Mouse (Mus musculus) embryo, embryonic 10.5 days (tissue): ENCODE measurements around the gene Gm49486.
A peak's percentile ranks its signal among the peaks of the same experiment; 100 is the strongest.
"Not testable (repeated sequence)": the region's sequence is repeated elsewhere in the genome, so short reads cannot be mapped to it uniquely, and the experiment has no call there.

Source experiments
- DNase-seq: peaks from one replicate; pipeline ENCODE4 v3.0.0-alpha.2; 2015; ENCODE audit warnings: low spot score

The Gm49486 gene

DNA sequence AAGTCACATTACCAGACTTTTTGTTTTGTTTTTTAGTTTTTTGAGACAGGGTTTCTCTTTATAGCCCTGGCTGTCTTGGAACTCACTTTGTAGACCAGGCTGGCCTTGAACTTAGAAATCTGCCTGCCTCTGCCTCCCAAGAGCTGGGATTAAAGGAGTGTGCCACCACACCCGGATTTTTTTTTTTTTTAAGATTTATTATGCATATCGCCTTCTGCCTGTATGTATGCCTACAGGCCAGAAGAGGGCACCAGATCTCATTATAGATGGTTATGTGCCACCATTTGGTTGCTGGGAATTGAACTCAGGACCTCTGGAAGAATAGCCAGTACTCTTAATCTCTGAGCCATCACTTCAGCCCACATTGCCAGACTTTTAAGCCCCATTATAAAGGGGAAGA lies 3.4 kb upstream of the Gm49486 start:
- DNase-seq = not testable (repeated sequence)

GRCm38 (mm10) chr15:79235268-79235667 lies 6.1 kb downstream of the Gm49486 start:
- DNase-seq = no peak

GRCm38 (mm10) chr15:79238036-79238435 lies 8.8 kb downstream of the Gm49486 start:
- DNase-seq = no peak

DNA sequence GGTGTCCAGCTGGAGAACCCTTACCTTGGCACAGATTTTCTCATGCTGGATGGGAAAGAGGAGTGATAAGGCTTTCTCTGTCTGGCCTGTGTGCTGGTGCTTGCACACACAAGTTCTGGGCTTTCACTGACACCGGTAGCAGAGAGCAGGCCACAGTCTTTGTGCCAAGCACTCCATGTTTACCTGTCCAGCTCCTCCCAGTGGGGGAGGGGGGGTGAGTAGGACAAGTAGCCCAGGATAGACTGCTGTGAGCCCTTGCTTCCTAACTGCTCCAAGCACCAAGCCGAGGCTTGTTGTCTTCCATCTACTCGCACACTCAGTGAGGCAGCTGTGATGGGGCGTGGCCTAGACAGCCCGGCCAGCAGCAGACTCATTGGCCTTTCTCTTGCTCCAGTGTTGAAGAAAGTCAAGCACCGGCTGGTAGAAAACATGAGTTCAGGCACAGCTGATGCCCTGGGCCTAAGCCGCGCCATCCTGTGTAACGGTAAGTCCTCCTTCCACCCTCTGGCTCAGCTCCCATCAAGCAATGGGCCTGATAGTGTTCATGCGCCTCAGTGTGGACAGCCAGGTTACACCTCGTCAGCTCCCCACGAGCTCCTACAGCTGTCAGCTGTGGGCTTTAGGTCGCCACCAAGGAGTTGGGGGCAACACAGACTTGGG lies 13.5 kb downstream of the Gm49486 start:
- DNase-seq = no peak

GRCm38 (mm10) chr15:79243234-79244042 lies 14.2 kb downstream of the Gm49486 start:
- DNase-seq = peak; percentile 98

DNA sequence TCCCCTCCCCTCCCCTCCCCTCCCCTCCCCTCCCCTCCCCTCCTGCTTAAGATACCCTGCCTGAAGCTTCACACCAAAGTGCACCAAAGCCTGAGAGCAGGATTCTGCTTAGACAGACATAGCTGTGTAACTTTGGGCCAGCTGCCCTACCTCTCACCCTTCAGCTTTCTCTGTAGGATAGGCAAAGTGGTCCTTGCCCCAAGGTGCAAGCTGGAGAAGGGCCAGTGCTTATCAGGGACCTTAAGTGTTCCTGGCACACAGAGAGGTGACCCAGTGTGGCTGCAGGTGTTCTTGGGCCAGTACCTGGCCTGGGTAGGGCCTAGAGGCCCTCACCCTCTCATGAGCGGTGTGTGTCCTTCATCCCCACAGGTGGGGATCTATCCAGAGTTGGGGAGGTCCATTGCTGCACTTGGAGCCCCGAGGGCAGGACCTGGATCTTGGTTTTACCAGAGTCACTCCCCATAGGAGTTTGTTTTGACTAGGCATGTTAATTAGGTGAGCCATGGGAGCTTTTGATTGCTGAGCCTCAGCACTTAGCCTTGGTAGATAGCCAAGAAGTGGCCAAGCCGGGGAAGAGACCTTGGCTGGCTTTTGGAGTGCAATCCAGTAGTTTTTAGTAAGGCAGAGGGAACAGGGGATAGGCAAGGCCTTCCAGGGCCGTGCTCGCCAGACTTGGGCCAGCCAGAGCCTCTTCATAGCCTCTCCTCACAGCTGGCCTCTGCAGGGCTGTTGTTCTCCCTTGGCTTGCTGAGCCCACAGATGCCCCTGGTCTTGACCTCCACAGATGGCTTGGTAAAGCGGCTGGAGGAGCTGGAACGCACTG lies 15.1 kb downstream of the Gm49486 start:
- no peak for DNase-seq

DNA sequence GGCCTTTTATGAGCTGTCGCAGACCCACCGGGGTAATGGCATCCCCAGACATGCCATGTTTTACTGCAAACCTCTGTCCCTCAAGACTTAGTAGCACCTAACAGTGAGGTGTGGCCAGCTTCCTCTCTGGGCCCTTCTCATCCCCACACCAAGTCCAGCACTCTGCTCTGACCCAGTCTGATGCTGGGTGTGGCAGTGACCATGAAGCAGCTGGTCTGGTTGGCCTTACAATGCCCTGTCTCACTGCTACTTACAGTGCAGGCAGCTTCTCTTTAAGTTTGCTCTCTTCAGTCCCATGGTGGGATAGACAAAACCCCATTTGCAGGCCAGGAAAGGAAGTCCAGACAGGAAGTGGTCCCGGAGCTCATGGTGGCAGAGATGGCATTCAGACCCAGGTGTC lies 16.1 kb downstream of the Gm49486 start:
- no peak for DNase-seq

DNA sequence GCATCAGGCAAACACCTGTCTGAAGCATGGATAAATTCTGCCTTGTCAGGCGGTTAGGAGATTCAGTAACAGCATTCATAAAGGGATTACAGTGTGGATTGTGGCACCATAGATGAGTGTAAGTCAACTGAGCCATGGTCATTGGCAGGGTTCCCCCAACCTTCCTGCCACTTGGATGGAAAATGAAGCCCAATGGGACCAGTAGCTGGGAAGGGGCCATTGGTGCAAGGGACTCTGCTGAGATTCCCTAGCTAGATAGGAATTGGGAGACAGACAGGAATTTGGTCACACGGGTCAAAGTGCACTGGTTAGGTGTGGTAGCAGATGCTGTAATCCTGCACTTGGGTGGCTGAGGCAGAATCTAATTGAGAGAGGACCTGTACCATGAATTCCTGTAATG lies 21.0 kb downstream of the Gm49486 start:
- no peak for DNase-seq

DNA sequence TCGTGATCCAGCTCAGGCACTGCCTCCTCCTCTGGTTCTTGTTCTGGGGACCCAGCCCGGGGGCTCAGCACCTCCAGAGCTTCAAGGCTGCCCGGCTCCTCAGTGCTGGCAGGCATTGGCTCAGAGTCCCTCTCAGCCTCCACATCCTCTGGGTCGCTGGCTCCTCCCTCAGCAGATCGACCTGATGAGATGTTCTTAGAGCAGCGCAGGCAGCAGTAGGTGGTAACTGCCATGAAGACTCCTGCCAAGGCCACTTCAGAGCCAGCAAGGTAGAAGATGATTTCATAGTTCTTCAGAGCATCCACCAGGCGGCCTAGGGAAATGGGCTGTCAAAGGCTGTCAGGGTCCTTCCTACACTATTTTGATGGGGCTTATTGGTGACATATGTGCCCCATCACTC lies 22.0 kb downstream of the Gm49486 start:
- no peak for DNase-seq

- peak; percentile 36 for DNase-seq
Measured at GRCm38 (mm10) chr15:79251781-79252491, 22.7 kb downstream of the Gm49486 start.

DNA sequence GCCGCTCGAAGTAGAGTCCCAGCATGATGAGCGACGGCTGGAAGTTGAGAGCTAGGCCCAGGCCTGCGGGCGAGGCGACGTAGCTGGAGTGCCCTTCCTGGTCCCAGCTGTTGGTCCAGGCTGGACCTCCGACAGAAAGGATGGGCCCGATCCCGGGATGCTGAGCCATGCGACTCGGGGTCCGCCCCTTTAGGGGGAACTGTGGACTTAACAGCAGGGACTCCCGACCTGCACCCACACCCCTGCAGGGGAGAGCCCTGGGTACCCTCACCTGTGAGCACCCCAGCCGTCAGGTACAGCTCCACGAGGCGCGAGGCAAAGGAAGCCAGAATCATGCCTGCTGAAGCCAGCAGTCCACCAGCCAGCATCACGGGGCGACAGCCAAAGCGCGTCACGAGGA lies 23.4 kb downstream of the Gm49486 start:
- no peak for DNase-seq

- DNase-seq = no peak
Measured at GRCm38 (mm10) chr15:79254661-79255060, 25.5 kb downstream of the Gm49486 start, which contains the start of gene Slc16a8. Slc16a8 (minus strand) TSS chr15:79254761.

DNA sequence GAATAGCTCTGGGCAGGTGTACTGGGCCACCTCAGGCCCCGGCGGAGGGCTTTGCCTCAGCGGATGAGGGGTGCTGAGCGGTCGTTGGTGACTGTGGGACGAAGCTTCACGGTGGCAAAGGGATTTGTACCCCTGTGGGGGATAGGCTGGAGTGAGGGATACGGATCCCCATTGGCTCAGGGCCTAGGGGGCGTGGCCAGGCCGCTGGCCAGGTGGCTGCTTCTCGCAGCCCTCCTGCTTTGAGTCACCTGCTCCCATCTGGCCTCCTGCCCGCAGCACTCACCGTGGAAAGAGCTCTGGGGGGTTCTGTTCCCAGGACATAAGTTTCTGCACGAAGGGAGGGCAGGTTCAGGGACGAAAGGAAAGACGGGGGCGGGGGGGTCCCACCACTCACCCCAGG lies 29.3 kb downstream of the Gm49486 start:
- no peak for DNase-seq

GRCm38 (mm10) chr15:79261095-79261725 lies 32.0 kb downstream of the Gm49486 start:
- peak; percentile 62 for DNase-seq

- peak; percentile 45 for DNase-seq
Measured at GRCm38 (mm10) chr15:79261757-79262156, 32.6 kb downstream of the Gm49486 start.

- DNase-seq = peak; percentile 80
Measured at GRCm38 (mm10) chr15:79262375-79262774, 33.2 kb downstream of the Gm49486 start.

- DNase-seq = no peak
Measured at GRCm38 (mm10) chr15:79262786-79263309, 33.7 kb downstream of the Gm49486 start.

- no peak for DNase-seq
Measured at GRCm38 (mm10) chr15:79263726-79264125, 34.5 kb downstream of the Gm49486 start.

GRCm38 (mm10) chr15:79265384-79265783 lies 36.2 kb downstream of the Gm49486 start:
- no peak for DNase-seq

GRCm38 (mm10) chr15:79268521-79268920 lies 39.3 kb downstream of the Gm49486 start:
- DNase-seq = no peak
